Mouse (Mus musculus) splenic B cell, adult 2 months (primary cell): ENCODE results near the gene Fam213b.
A peak's percentile ranks its signal among the peaks of the same experiment; 100 is the strongest.

Source experiments
- DNase-seq: peaks from one replicate; pipeline ENCODE4 v3.0.0-alpha.2; 2011; ENCODE audit warnings: low read depth, low spot score
- H3K27me3 ChIP-seq: 2 replicates; pipeline ENCODE4 v1.6.1; 2012; ENCODE audit warnings: mild to moderate bottlenecking, low read length, moderate library complexity, mixed read lengths; ENCODE audit not compliant: control insufficient read depth, poor library complexity, insufficient read depth, severe bottlenecking
- H3K36me3 ChIP-seq: 2 replicates; pipeline ENCODE4 v1.6.1; 2012; ENCODE audit warnings: mild to moderate bottlenecking, low read length, moderate library complexity, mixed read lengths; ENCODE audit not compliant: control insufficient read depth, poor library complexity, insufficient read depth, severe bottlenecking

The Fam213b gene

DNA sequence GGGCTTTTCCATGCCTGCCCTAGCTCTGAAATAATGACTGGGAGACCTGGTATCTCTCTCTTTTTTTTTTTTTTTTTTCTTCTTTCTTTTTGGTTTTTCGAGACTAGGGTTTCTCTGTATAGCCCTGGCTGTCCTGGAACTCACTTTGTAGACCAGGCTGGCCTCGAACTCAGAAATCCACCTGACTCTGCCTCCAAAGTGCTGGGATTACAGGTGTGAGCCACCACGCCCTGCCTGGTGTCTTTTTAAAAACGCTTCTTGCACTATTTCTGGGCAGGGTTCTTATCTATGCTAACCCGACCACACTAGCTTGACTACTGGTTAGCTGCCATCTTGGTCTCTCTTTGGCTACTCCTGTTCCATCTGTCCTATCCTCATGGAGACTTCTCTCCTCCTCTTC lies 9.6 kb upstream of the Fam213b start:
- DNase-seq = no peak
- no peaks in the 10 kb centered on the region for H3K36me3 ChIP-seq
- no peaks in the 10 kb centered on the region for H3K27me3 ChIP-seq

DNA sequence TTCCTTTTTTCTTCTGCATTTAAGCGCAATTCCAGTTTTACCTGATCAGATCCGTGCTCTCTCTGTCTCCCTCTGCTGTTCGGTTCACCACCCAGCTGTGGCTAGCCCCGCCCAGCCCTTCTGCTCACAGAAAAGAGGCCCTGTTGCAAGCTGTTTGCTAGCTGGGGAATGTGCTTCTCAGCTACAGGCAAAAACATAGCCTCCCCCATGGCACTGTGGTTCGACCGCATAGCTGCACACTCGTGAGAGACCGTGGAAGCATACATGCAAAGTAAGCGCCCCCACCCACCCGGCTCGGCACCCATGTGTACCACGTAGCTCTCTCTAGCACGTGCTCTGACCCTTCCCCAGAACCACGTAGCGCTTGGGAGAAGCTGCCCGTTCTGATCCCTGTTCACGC lies 8.9 kb upstream of the Fam213b start:
- H3K36me3 ChIP-seq = no peaks in the 10 kb centered on the region
- no peaks in the 10 kb centered on the region for H3K27me3 ChIP-seq
- peak; percentile 79 for DNase-seq

DNA sequence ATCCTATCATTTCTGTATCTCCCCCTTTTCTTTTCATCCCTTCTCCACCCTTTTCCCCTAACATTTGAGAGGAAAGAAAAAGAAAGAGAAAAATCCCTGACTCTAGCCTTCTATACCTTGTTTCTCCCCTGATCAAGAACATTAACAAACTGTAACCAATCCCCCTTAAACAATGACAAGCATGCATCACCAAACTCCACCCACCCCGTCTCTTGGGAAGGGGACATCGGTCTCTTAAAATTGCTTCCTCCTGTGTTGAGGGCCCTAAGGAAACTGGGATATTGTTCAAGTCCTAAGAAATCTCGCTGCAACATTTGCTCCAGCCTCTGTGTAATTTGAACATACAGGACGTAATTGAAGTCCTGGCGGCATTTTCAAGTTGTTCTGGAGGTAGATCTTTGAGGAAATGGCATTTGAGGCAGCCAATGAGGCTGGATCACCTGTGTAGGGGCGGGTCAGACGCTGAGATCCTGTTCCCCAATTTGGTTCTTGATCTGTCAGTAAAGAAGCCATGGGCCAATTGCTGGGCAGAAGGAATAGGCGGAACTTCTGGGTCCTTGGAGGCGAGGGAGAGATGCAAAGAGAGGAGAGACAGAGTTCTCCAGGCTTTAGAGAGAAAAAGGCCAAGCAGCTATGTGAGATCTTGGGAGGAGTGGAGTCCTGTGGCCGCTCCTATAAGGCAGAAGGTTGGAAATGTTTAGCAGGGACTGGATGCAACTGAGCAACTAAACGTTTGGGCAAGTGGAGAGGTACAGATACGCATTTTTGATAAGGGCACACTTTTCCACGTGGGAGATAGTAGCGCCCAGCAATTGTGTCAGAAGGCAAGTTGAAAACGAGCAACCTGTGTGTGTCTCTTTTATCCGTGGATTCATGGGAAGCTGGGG lies 5.5 kb upstream of the Fam213b start:
- Histone ChIP-seq H3K36me3 (no peaks in the 10 kb centered on the region), H3K27me3 (no peaks in the 10 kb centered on the region)
- DNase-seq = peak; percentile 93

DNA sequence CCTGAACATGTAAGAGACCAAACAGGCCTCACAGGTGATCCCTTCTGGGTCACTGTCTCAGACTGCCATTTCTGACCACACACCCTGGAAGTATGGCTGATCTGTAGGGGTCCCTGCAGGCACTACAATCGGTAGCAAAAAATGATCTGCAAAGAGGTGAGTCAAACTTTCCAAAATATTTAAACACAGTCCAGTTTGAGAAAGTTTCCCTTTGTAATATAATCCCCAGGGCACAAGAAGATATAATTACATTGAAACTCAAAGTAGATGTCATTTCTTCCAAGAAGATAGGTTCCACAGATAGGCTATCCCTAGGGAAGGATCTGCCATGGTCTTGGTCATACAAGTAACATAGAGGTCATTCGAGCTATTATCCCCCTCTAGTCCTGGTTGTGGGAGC lies 3.4 kb upstream of the Fam213b start:
- no peaks in the 10 kb centered on the region for H3K36me3 ChIP-seq
- no peaks in the 10 kb centered on the region for H3K27me3 ChIP-seq
- DNase-seq = no peak

DNA sequence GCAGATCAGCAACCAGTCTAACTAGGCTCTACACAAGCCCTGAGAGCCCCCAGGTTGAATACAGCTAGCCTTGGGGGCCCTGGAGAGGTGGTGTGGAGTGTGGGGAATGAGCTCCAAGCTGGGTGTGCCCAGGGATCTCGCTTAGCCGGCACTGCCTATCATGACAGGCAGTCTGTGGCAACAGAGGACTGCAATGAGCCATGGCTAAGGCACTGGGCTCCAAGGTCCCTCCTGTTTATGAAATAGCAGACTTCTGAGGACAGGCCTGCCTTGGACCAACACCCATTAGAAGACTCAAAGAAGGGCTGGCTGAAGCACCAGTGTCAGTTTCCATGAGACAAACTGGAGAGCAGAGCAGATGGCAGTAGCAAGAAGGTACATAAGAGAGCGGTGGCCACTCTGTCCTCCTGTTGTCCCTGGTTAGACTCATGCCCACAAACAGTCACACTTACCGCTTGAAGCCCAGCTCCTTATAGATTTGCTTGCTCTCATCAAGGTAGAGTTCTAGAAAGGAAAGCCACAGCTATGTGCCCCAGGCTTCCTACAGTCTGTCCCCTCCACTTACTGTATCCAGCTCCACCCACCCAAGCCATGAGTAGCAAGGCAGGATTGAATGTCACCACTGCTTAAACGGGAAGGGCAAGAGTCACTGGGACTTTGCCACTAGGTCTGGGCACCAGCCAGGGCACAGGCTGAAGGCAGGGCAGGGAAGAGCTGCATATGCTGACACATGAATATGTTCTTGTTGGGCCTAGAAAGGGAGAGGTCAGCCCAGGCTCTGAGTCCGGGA lies 1.1 kb downstream of the Fam213b start:
- no peaks in the 10 kb centered on the region for H3K27me3 ChIP-seq
- H3K36me3 ChIP-seq = no peaks in the 10 kb centered on the region
- DNase-seq = no peak

DNA sequence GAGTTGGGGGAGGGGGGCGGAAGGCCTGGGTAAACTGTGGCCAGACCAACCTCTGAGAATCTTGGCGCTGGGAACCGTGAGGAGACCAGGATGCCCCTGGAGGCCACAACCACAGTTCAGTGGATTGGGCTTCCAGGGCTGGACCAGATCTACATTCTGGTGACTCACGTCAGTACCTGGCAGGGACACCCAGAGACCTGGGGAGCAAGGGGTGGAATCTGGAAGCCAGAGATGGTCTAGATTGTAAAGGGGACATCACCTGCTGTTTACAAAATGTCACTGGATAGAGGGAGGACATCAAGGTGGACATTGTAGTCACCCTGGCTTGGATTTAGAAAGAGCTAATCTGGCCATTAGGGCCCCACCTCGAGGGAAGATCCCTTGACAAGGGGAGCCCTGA lies 3.4 kb downstream of the Fam213b start:
- DNase-seq = no peak
- Histone ChIP-seq H3K27me3 (no peaks in the 10 kb centered on the region), H3K36me3 (no peaks in the 10 kb centered on the region)

DNA sequence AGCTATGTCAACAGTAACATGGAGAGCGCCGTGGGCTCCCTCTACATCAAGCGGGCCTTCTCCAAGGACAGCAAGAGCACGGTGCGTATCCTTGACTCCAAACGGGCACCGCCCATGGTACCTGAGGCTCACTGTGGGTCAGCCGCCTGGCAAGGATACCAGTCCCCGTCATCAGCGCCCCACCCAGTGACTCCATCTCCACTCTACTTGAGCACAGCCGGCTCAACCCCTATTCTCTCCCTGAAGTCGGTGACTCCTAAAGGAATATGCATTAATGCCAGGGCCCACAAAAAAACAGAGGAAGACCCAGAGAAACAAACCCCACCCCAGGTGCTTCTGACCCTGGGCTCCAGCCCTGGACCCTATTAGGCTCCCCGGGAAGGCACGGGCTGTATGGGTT lies 8.0 kb downstream of the Fam213b start:
- DNase-seq = no peak
- Histone ChIP-seq H3K27me3 (no peaks in the 10 kb centered on the region), H3K36me3 (no peaks in the 10 kb centered on the region)

DNA sequence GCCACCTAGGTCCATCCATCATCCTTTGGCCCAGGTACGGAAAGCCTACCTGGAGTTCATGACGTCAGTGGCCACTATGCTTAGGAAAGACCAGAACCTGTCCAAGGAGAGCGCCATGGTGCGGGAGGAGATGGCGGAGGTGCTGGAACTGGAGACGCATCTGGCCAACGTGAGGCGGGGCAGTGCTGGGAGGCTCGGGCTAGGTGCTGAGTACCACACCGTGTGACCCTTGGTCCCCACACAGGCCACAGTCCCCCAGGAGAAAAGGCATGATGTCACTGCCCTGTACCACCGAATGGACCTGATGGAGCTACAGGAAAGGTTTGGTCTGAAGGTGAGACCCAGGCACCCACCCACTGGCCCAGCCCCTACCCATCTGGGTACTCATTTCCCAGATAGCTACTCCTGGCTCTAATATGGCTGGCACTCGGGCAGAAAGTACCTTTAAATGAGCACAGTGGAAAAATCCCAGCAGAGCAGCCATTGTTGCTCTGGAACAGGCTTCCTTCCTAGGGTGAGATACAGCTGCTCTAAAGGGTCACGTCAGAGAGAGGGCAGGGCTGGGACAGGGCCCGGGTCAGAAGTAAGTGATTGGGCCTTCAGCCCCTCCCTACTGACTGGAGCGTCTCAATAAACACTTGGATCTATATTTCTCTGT lies 11.2 kb downstream of the Fam213b start:
- H3K36me3 ChIP-seq = no peaks in the 10 kb centered on the region
- no peak for DNase-seq
- no peaks in the 10 kb centered on the region for H3K27me3 ChIP-seq

DNA sequence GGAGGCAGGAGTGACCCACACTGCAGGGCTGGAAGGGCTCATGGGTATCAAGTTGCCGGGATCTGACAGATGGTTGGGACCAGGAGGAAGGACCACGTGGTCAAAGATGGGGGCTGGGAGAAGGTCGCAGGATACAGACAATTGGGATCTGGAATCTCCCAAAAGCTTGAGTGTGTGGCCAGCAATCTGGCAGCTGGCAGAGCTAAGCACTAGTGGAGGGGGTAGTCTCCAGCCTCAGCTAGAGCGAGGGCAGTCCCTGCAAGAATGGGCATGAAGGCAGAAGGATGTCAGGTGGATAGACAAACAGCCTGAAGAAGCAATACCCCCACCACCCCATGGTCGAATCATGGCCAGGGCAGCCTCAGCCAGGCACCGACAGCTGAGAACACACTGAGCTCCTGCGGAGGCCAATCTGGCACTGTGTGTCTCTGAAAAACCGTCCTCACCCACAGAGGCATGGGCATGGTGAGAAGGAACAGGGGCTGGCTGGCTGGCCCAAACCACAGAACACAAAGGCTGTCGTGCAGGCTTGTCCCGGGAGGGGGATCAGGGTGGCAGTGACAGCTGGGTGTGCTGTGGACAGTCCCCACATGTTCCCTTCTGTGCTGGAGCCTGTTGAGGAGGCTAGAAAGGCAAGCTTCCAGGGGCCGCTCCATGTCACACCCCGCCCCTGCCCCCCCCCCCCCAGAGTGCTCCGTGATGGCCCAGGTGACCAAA lies 11.9 kb downstream of the Fam213b start:
- Histone ChIP-seq H3K36me3 (no peaks in the 10 kb centered on the region), H3K27me3 (no peaks in the 10 kb centered on the region)
- DNase-seq = no peak

DNA sequence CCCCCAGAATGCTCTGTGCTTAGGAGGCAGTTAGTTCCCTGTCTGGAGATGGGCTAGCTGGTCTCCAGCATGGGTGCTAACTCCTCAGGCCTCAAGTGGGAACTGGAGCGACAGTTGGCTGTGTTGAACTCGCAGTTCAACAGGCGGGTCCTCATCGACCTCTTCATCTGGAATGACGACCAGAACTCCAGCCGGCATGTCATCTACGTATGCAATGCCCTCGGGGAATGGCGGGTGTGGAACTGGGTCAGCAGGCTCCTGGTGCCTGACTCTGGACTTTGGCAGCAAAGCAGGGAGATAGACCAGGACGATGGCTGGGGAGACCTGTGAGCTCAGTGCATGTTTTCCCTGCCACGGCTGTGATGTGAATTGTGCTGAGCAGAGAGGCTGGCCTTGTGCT lies 13.5 kb downstream of the Fam213b start:
- Histone ChIP-seq H3K36me3 (no peaks in the 10 kb centered on the region), H3K27me3 (no peaks in the 10 kb centered on the region)
- no peak for DNase-seq

DNA sequence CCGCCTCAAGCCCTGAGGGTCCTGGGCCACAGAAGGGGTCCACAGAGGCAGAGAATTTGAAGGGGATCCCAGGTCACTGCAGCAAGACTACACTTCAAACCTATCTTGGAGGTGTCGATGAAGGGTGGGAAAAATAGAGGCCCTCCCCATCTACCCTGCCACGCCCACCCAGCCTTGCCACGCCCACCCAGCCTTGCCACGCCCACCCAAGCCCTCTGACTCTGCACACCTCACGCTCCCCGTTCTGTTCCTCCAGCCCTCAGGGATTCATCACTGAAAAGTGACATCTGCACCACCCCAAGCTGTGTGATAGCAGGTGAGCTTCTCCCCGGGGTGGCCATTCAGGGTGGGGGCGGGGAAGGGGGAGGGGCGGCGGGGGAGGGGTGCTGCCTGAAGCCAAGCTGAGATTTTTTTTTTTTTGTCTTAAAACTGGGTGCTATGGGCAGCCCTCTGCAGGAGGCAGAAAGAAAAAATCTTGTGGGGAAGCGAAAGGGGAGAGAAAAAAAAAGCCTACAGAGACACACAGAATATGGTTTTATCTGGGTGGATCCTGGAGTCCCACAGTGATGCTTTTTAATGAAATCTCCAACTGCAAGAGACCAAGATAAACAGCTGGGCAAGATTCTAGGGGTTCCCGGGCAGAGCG lies 16.8 kb downstream of the Fam213b start:
- H3K27me3 ChIP-seq = no peaks in the 10 kb centered on the region
- DNase-seq = peak; percentile 18
- H3K36me3 ChIP-seq = no peaks in the 10 kb centered on the region

DNA sequence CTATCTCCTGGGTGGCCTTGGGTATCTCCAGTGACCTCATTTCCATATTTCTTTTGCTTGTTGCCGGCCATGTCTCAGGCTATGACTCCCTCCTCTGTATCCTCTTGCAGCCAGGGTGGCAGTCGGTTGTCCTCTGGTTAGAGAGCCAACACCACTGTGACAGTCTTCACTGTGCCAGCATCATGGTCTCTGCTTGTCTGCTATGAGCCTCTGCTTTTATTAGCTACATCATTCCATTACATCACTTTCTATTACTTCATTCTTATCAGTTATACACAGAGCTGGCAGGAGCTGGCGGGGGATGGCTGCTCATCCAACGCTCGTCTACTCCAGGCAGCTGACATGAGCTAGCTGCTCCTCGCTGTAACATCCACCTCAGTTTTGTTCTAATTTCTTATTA lies 18.2 kb downstream of the Fam213b start:
- Histone ChIP-seq H3K27me3 (no peaks in the 10 kb centered on the region), H3K36me3 (no peaks in the 10 kb centered on the region)
- DNase-seq = no peak

DNA sequence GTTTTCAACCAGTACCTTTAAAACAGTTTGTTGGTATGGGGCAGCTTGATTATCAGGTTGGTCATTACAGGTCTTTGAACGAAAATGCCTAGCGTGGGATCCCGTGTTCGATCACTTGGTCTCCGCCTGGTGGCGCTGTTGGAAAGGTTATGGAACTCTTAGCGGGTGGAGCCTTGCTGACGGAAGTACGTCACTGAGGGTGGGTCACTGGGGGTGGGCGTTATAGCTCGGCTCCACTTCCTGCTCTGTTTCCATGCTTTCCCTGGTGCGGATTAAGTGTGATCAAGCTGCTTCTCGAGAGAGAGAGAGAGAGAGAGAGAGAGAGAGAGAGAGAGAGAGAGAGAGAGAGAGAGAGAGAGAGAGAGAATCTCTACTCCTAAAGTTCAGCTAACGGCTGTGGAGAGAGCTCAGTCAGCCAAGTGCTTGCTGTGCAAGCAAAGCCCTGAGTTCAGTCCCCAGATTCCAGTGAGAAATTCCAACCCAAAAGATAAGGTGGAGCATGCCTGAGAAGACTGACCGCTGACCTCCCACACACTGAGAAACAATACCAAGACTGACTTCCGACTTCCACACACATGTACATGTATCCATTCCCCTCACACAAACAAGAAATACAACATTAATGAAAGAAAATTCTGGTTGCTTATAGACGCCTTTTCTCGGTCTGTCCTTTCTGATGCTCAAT lies 20.9 kb downstream of the Fam213b start:
- Histone ChIP-seq H3K36me3 (no peaks in the 10 kb centered on the region), H3K27me3 (no peaks in the 10 kb centered on the region)
- peak; percentile 96 for DNase-seq

DNA sequence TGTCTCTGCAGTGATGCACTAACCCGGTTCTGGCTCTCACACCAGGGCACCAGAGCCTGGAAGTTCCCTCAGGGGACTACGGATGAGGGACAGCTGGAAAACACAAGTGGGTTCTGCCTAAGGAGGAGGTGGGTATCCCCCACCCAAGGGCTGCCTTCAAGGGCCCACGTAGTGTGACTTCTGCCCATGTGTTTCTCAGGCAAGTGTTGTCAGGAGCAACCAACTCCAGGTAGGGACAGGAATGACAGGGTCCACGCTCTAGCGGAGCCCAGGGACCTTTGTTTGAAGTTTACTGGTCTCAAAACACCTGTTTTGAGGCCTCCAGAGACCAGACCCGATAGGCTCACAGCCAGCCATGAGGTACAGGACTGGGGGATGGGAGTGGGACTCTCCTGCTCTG lies 25.7 kb downstream of the Fam213b start:
- no peak for DNase-seq

More for the DNA sequence above, 25.7 kb downstream of the Fam213b start:
- Histone ChIP-seq H3K36me3 (no peaks in the 10 kb centered on the region), H3K27me3 (no peaks in the 10 kb centered on the region)
